Mouse (Mus musculus): ENCODE measurements around the gene Krtap26-1. TPM values are rescaled to one million over a fixed set of nuclear protein-coding genes. Genes with fewer than 3 reads are reported as not detected.

The Krtap26-1 gene
- total and polyA plus RNA-seq, 2 experiments from 2014 or later: not detected

DNA sequence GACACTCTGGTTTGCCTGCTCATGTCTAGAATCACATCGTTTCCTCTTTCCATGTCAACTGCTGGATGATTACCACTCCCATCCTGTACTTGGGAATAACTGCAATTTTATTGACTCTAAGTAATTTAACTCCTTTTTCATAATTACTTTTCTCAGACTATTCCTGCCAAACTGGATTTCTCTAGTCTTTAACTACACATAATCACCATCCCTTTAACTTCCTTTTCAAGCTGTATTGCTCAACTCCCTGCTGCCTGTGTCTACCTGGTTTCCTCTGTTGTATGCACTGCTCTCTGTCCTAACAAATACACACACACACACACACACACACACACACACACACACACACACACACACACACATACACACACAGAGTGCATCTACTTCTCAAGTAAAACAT lies 3.5 kb upstream of the Krtap26-1 start:
- WGBS: 84% methylated on average over 1 of the region's 1 CpGs
- ATAC-seq (no peak), DNase-seq (no peak)
- no peak overlapping the region for H3K9ac ChIP-seq
- no peak overlapping the region for H3K4me3 ChIP-seq (ENCODE audit: low read depth, low read length)
- H3K27ac ChIP-seq (ENCODE audit: low read depth, low read length): no peak overlapping the region
- H3K9me3 ChIP-seq (ENCODE audit: low read length): no peaks in the 10 kb centered on the region
- TF ChIP-seq CTCF (IDR thresholded peaks at IDR 0.05; ENCODE audit: low read depth): no peak
- no peaks in the 10 kb centered on the region for H3K36me3 ChIP-seq (ENCODE audit: insufficient read depth)
- H3K4me1 ChIP-seq (ENCODE audit: insufficient read depth): no peaks in the 10 kb centered on the region
- H3K27me3 ChIP-seq (ENCODE audit: insufficient read depth, low read length): no peaks in the 10 kb centered on the region
- no peak overlapping the region for H3K4me2 ChIP-seq (ENCODE audit: low read depth)

DNA sequence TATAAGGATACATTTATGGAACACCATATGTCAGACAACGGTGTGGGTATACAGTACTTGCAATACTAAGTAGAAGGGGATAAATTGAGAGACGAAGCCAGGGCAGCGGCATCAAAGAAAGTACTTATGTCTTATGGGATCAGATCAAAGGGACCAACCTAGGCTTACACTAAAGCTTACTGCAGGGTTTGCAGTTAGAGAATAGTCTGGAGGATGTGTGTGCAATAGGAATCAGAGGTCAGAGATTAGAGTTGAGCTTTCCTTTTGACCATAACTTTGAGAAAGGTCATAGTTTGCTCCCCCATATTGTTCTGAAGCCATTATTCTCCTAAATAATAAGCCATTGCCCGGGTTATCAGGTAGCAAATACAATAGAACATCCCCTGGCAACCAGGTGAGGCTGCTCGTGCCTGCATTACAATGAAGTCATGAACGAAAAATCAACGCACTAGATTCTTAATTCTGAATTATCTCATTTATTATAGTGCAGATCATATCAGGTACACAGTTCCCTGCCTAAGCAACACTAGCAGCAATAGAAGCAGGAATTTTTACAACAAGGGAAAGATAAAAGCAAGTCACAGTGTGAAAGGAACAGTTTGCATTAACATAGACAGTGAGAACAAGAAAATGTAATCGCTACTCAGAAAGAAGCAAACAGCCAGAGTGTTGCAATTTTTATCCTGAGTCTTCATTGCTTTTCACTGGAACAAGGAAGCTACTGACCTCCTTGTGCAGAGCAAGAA lies 1.1 kb downstream of the Krtap26-1 start:
- DNase-seq: no peak
- no peak overlapping the region for H3K9ac ChIP-seq
- H3K27me3 ChIP-seq (ENCODE audit: insufficient read depth, low read length): no peaks in the 10 kb centered on the region
- no peak for TF ChIP-seq CTCF (IDR thresholded peaks at IDR 0.05; ENCODE audit: low read depth)
- no peak overlapping the region for H3K4me3 ChIP-seq (ENCODE audit: low read depth, low read length)
- no peaks in the 10 kb centered on the region for H3K4me1 ChIP-seq (ENCODE audit: insufficient read depth)
- H3K27ac ChIP-seq (ENCODE audit: low read depth, low read length): no peak overlapping the region
- WGBS: 72% methylated on average over 8 of the region's 8 CpGs
- no peak for ATAC-seq
- no peaks in the 10 kb centered on the region for H3K9me3 ChIP-seq (ENCODE audit: low read length)
- H3K4me2 ChIP-seq (ENCODE audit: low read depth): no peak overlapping the region
- H3K36me3 ChIP-seq (ENCODE audit: insufficient read depth): no peaks in the 10 kb centered on the region

DNA sequence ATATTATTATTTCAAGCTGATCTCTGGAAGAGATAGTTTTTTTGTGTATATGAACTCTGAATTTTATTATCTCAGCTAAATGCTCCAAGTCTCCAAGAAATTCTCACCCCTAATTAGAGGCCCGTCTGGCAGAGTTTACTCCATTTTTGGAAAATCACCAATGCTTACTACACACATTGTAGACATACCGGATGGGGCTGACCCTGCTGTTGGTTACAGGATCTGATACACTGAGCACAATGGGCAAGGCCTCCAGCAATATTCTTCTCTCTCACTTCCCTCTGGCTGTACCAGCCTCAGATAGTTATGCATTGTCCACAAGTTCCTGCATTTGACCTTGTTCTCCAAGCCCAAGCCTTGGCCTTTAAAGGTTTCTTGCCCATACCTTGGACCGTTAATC lies 7.5 kb downstream of the Krtap26-1 start:
- Histone ChIP-seq H3K9ac (no peak overlapping the region), H3K4me3 (ENCODE audit: low read depth, low read length) (no peak overlapping the region), H3K9me3 (ENCODE audit: low read length) (no peaks in the 10 kb centered on the region), H3K4me2 (ENCODE audit: low read depth) (no peak overlapping the region), H3K36me3 (ENCODE audit: insufficient read depth) (no peaks in the 10 kb centered on the region), H3K4me1 (ENCODE audit: insufficient read depth) (no peaks in the 10 kb centered on the region), H3K27ac (ENCODE audit: low read depth, low read length) (no peak overlapping the region), H3K27me3 (ENCODE audit: insufficient read depth, low read length) (no peaks in the 10 kb centered on the region)
- 51% methylated on average over 3 of the region's 3 CpGs for WGBS
- TF ChIP-seq CTCF (IDR thresholded peaks at IDR 0.05; ENCODE audit: low read depth): no peak
- ATAC-seq (no peak), DNase-seq (no peak)

DNA sequence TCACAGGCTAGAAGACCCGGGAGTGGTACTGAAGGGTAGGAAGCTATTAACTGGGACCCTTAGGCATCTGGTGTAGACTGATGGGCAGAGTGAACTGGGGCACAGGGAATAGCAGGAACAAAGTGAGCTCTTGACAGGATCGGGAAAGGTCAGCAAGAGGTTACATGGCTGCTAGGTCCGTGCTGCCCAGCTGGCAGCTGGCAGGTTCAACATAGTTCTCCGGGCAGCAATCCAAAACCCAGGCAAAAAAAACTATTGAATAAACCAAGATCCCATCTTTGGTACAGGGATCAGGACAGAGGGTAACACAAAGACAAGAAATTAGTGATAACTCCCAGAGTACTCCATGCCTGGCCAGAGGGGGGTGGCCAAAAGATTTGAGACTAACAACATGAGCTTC lies 12.5 kb downstream of the Krtap26-1 start:
- H3K4me3 ChIP-seq (ENCODE audit: low read depth, low read length): no peak overlapping the region
- H3K27me3 ChIP-seq (ENCODE audit: insufficient read depth, low read length): no peaks in the 10 kb centered on the region
- H3K4me2 ChIP-seq (ENCODE audit: low read depth): no peak overlapping the region
- no peak overlapping the region for H3K27ac ChIP-seq (ENCODE audit: low read depth, low read length)
- TF ChIP-seq CTCF (IDR thresholded peaks at IDR 0.05; ENCODE audit: low read depth): no peak
- H3K9ac ChIP-seq: no peak overlapping the region
- WGBS: 39% methylated on average over 4 of the region's 4 CpGs
- no peaks in the 10 kb centered on the region for H3K4me1 ChIP-seq (ENCODE audit: insufficient read depth)
- H3K9me3 ChIP-seq (ENCODE audit: low read length): no peaks in the 10 kb centered on the region
- H3K36me3 ChIP-seq (ENCODE audit: insufficient read depth): no peaks in the 10 kb centered on the region
- ATAC-seq (no peak), DNase-seq (no peak)

DNA sequence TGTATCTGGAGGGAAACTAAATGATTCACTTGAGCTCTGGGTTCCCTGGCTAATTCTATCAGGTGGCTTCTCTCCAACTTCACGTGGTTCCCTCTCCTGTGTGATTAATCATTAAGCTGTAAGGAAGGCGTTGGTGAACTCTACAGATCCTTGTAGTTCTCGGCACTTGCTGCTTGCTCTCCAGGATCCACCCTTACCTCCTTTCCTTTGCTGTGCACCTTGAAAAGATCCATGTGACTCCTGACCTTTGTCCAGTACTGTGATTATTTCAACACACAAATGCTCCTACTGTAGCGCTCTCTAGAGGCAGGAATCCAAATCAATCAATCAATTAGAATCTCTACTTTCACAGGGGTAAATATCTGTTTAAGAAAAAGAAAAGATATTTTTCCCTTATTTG lies 16.1 kb downstream of the Krtap26-1 start:
- no peak for TF ChIP-seq CTCF (IDR thresholded peaks at IDR 0.05; ENCODE audit: low read depth)
- no peak overlapping the region for H3K9ac ChIP-seq
- WGBS: 82% methylated on average over 4 of the region's 4 CpGs
- DNase-seq (no peak), ATAC-seq (no peak)
- H3K4me3 ChIP-seq (ENCODE audit: low read depth, low read length): no peak overlapping the region
- no peaks in the 10 kb centered on the region for H3K27me3 ChIP-seq (ENCODE audit: insufficient read depth, low read length)
- no peaks in the 10 kb centered on the region for H3K36me3 ChIP-seq (ENCODE audit: insufficient read depth)
- H3K27ac ChIP-seq (ENCODE audit: low read depth, low read length): no peak overlapping the region
- H3K4me2 ChIP-seq (ENCODE audit: low read depth): no peak overlapping the region
- H3K4me1 ChIP-seq (ENCODE audit: insufficient read depth): no peaks in the 10 kb centered on the region
- H3K9me3 ChIP-seq (ENCODE audit: low read length): no peaks in the 10 kb centered on the region

DNA sequence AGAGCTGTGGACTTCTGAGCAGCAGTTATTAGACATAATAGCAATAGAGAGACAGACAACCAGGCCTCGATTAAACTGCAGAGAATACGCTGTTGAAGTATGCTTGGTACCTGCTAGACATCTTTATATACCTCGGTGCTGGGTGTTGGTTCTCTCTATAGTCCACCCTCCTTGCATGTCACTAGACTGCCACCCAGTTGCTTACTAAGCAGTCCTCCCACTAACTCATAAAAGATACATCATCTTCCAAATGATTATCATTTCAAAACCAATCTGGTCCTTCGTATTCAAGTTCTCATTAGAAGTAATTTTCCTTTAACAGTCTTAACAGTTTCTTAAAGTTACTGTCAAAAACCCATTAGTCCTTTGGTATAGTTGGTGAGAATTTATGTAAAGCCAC lies 20.0 kb downstream of the Krtap26-1 start, which contains the start of gene 2310079G19Rik:
Gene 2310079G19Rik, minus strand, starts transcription at position 101 of the 400 bp plus-strand sequence.
- Histone ChIP-seq H3K27ac (ENCODE audit: low read depth, low read length) (no peak within 1 kb of the TSS), H3K27me3 (ENCODE audit: insufficient read depth, low read length) (no peaks in the 10 kb centered on the region), H3K36me3 (ENCODE audit: insufficient read depth) (no peaks in the 10 kb centered on the region), H3K4me3 (ENCODE audit: low read depth, low read length) (no peak within 1 kb of the TSS), H3K4me1 (ENCODE audit: insufficient read depth) (no peaks in the 10 kb centered on the region), H3K4me2 (ENCODE audit: low read depth) (no peak within 1 kb of the TSS), H3K9ac (no peak within 1 kb of the TSS), H3K9me3 (ENCODE audit: low read length) (no peaks in the 10 kb centered on the region)
- no peak for TF ChIP-seq CTCF (IDR thresholded peaks at IDR 0.05; ENCODE audit: low read depth)
- ATAC-seq (no peak), DNase-seq (no peak)
- WGBS: 92% methylated on average over 4 of the region's 4 CpGs

DNA sequence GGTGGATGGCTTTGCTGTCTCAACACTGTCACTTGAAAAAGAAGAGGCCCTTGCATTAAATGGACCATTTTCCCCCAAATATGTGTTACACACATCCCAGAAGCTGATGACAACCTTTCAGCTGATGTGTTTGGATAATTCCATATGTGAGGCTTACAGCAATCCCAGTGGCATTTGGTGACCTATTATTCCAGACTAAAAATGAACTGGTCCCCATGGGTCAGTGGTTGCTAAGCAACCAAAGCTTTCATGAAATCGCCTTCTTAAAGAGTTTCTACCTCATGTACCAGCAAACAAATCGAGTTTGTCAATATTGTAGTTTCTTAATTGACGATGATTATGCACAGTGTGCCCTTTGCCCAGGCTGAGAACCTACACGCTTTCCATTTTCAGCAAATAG lies 34.9 kb downstream of the Krtap26-1 start:
- Histone ChIP-seq H3K36me3 (ENCODE audit: insufficient read depth) (no peaks in the 10 kb centered on the region), H3K27ac (ENCODE audit: low read depth, low read length) (no peak overlapping the region), H3K9ac (no peak overlapping the region), H3K4me1 (ENCODE audit: insufficient read depth) (no peaks in the 10 kb centered on the region), H3K9me3 (ENCODE audit: low read length) (no peaks in the 10 kb centered on the region), H3K4me2 (ENCODE audit: low read depth) (no peak overlapping the region), H3K4me3 (ENCODE audit: low read depth, low read length) (no peak overlapping the region), H3K27me3 (ENCODE audit: insufficient read depth, low read length) (no peaks in the 10 kb centered on the region)
- 54% methylated on average over 4 of the region's 4 CpGs for WGBS
- no peak for DNase-seq
- no peak for TF ChIP-seq CTCF (IDR thresholded peaks at IDR 0.05; ENCODE audit: low read depth)
- ATAC-seq: no peak

Measured in forebrain, postnatal 0 days (tissue).